Mouse (Mus musculus) cortical plate, adult 2 months (tissue): Measurements from ENCODE around the gene Rasal2. TPM values are rescaled to one million over a fixed set of nuclear protein-coding genes. Genes with fewer than 3 reads are reported as not detected.

Source experiments
- H3K27ac ChIP-seq: fragments of 200-500 bp; 2 replicates; pipeline ENCODE4 v1.5.1; 2012; ENCODE audit warnings: low read length, control low read depth, inconsistent platforms; ENCODE audit not compliant: insufficient read depth
- H3K4me1 ChIP-seq: fragments of 200-500 bp; 2 replicates; pipeline ENCODE4 v1.6.1; 2011; ENCODE audit warnings: low read length; ENCODE audit not compliant: control insufficient read depth, insufficient read depth
- H3K4me3 ChIP-seq: fragments of 200-500 bp; 2 replicates; pipeline ENCODE4 v1.5.1; 2011; ENCODE audit warnings: mild to moderate bottlenecking, low read length, control low read depth; ENCODE audit not compliant: insufficient read depth
- CTCF ChIP-seq: fragments of 200-500 bp; IDR thresholded peaks from 2 replicates; pipeline ENCODE4 v1.5.1; 2011; ENCODE audit warnings: mild to moderate bottlenecking, control low read depth, low read length; ENCODE audit not compliant: insufficient read depth; ENCODE audit errors: extremely low read depth
- POLR2A ChIP-seq: fragments of 200-500 bp; IDR thresholded peaks from 2 replicates; pipeline ENCODE4 v1.6.1; 2011; ENCODE audit warnings: mild to moderate bottlenecking, low read length, control low read depth; ENCODE audit not compliant: insufficient read depth; ENCODE audit errors: extremely low read depth
- polyA plus RNA-seq: library from polyadenylated mRNA; depleted of rRNA; stranded (reverse); fragments of >200 nt; gene quantifications from 2 replicates; pipeline ENCODE4 v1.2.3, GENCODE M21; 2012

Gene Rasal2
- polyA plus RNA-seq, 1 experiment: 28.4 TPM

DNA sequence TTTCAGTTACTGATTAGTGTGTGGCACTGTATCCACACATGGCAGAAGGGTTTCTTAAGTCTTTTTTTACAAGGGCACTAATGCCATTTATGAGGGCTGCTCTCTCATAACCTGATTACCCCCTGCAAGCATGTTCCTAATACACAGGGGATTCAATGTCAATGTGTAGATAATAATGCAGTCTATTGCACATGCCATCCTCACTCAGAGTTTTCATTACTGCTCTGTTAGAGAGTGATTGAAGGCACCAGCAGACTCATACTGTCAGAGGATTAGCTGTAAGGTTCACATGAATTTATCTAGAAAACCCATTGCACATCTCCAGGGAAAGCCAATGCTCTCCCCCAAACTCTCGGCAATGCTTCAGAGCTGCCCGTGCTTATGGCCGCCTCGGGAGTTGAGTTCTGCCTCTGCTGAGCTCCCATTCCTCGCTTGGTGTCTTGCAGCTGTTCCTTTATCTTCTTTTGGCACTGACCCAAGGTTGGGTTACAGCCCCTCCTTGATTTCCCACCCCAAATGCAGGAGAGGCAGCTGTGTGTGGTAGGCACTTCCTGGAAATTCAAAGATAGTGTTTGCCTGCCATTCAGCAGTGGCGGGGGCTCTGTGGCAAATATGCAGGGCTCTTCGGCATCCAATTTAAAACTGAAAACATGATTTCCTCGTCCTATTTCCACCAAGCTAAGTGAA is 13.5 kb upstream of the Rasal2 start:
- no peak overlapping the region for H3K4me3 ChIP-seq
- H3K4me1 ChIP-seq: no peaks in the 10 kb centered on the region; the same call in 1 of the 2 replicates
- H3K27ac ChIP-seq: no peak overlapping the region
- TF ChIP-seq CTCF: no peak
- TF ChIP-seq POLR2A: no peak

DNA sequence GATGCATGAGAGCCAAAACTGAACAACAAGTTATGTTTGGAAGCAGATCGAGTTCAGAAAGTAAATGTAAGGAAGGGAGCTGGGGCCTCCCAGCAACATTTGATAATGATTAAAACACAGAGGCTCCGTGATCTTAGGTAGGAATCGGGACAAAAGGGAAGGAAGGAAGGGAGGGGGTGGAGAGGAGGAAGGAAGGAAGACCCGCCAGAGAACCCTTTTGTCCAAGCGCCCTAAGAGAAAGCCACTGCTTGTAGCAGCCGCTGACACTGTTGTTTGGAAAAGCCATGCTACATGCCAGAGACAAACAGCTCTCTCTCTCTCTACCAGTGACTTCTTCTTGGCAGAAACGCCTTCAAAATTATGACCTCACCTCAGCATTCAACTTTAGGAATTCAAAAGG is 5.5 kb upstream of the Rasal2 start:
- H3K4me1 ChIP-seq: peaks cover 6% of the 10 kb centered on the region
- TF ChIP-seq POLR2A: no peak
- TF ChIP-seq CTCF: no peak
- H3K4me3 ChIP-seq: no peak overlapping the region
- peak overlapping the region; percentile 94 for H3K27ac ChIP-seq

GRCm38 (mm10) chr1:157417414-157417813 is 5.0 kb upstream of the Rasal2 start:
- H3K4me1 ChIP-seq: peaks cover 6% of the 10 kb centered on the region
- TF ChIP-seq POLR2A (no peak), CTCF (no peak)
- H3K4me3 ChIP-seq: no peak overlapping the region
- peak overlapping the region; percentile 94; the same call in 1 of the 2 replicates for H3K27ac ChIP-seq

DNA sequence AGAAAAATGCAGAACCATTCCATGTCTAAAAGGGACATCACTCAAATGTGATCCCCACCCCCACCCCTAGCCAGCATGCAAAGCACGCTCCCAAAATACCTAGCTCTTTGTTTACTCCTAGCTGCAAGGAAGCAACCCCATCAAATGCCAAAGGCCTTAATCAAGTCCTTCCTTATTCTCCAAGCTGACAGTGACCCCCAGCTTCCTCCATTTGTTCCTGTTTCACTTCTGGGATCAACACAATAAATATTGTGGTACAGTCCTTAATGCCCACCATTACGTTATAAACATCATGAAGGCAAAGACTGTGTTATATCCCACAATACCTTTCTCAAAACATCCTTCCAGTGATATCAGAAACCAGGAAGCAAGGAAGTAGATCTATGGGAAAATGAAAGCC is 4.2 kb upstream of the Rasal2 start:
- no peak for TF ChIP-seq CTCF
- TF ChIP-seq POLR2A: no peak
- Histone ChIP-seq H3K27ac (no peak overlapping the region), H3K4me3 (no peak overlapping the region), H3K4me1 (peaks cover 6% of the 10 kb centered on the region)

DNA sequence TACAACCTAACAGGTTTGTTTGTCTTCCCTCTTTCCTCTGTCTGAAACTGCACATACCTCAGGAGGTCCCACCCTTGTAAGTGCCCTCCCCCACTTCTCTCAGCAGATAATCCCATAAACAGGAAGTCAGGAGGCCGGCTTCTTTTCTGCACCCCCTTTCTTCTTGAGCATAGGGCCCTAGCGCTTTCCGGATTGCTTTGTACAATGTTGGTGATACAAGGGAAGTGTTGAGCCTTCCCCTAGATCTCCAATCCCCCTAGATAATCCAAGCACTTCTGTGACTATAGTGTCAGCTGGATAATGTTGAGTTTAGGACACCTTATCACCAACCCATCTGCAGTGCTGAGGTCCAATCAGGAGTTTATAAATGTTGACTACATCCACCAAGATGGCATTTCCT is 3.4 kb upstream of the Rasal2 start:
- no peak for TF ChIP-seq CTCF
- TF ChIP-seq POLR2A: no peak
- Histone ChIP-seq H3K4me3 (no peak overlapping the region), H3K4me1 (peaks cover 6% of the 10 kb centered on the region), H3K27ac (no peak overlapping the region)

GRCm38 (mm10) chr1:157411711-157412380 is 549 bp downstream of the Rasal2 start:
- H3K4me3 ChIP-seq: peak overlapping the region; percentile 81
- H3K4me1 ChIP-seq: peaks cover 8% of the 10 kb centered on the region
- peak overlapping the region; percentile 83 for H3K27ac ChIP-seq
- TF ChIP-seq POLR2A: no peak

DNA sequence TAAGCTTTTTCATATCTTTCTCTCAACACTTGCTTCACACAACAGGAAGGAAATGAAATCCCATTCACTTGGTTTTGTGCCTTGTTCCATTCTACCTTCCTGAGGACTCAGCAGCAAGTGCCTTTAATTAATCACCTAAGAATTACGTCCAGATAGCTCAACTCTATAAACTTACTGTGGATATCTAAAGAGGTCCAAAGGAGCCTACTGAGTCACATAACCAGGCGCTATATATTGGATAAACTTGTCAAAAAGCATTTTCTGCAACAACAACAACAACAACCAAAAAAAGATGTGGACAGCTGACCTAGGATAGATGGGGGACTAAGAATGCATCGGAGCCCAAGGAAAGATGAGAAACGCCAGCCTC is 1.1 kb downstream of the Rasal2 start:
- peak overlapping the region; percentile 83 for H3K27ac ChIP-seq
- peak overlapping the region; percentile 81 for H3K4me3 ChIP-seq
- TF ChIP-seq POLR2A: no peak
- no peak for TF ChIP-seq CTCF
- peaks cover 8% of the 10 kb centered on the region for H3K4me1 ChIP-seq

DNA sequence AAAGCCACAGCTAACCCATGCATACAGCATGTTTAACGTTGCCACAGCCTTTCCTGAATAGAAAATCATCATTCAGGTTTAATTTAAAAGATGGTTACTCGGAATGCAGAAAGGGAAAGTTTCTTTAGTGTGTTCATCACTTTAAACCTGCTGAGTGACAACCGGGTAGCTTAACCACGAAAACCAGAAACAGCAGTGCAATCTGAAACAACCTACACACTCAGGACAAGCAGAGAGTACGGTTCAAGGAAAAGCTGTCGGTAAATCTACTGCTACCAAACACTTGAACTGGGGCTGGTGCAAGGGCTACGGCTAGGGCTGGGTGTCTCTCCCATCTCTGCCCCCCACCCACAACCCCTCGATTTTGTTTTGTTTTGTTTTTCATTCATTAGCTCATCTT is 1.5 kb downstream of the Rasal2 start:
- Histone ChIP-seq H3K27ac (no peak overlapping the region), H3K4me1 (peaks cover 8% of the 10 kb centered on the region), H3K4me3 (peak overlapping the region; percentile 81)
- TF ChIP-seq POLR2A (no peak), CTCF (no peak)

GRCm38 (mm10) chr1:157409648-157410047 is 2.7 kb downstream of the Rasal2 start:
- Histone ChIP-seq H3K4me1 (peaks cover 8% of the 10 kb centered on the region), H3K27ac (no peak overlapping the region), H3K4me3 (peak overlapping the region; percentile 32; the same call in 1 of the 2 replicates)
- TF ChIP-seq POLR2A: no peak
- no peak for TF ChIP-seq CTCF

DNA sequence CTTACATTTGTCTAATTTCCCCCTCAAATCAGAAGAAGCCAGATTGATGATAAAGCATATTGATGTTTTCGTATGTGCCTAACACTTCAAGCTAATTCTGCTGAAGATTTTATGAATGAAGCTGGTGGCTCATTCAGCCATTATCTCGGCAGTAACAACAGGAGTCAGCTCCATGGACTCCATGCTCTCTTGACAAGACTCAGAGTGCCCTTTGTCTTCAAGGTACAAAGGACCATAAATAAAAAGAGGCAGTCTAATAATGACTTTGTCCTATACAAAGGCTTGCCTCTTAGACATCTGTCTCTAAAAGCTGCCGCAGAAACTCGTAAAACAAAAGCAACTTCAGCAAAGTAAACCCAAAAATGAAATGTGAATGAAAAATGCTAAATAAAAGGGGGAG is 24.4 kb downstream of the Rasal2 start:
- H3K4me1 ChIP-seq: no peaks in the 10 kb centered on the region
- H3K27ac ChIP-seq: no peak overlapping the region
- no peak for TF ChIP-seq CTCF
- TF ChIP-seq POLR2A: no peak
- no peak overlapping the region for H3K4me3 ChIP-seq

GRCm38 (mm10) chr1:157380694-157381093 is 31.7 kb downstream of the Rasal2 start:
- Histone ChIP-seq H3K4me3 (no peak overlapping the region), H3K27ac (no peak overlapping the region), H3K4me1 (no peaks in the 10 kb centered on the region; the same call in 1 of the 2 replicates)
- TF ChIP-seq CTCF (no peak), POLR2A (no peak)
